Mouse (Mus musculus) lung, postnatal 0 days (tissue): ENCODE measurements around the gene Pld3.

Experiments used
- CTCF ChIP-seq: IDR thresholded peaks from 2 replicates; pipeline ENCODE4 v1.5.1; 2016; ENCODE audit warnings: antibody characterized with exemption, mild to moderate bottlenecking
- EP300 ChIP-seq: IDR thresholded peaks from 2 replicates; pipeline ENCODE4 v1.6.1; 2016; ENCODE audit warnings: antibody characterized with exemption, mild to moderate bottlenecking, control low read depth

DNA sequence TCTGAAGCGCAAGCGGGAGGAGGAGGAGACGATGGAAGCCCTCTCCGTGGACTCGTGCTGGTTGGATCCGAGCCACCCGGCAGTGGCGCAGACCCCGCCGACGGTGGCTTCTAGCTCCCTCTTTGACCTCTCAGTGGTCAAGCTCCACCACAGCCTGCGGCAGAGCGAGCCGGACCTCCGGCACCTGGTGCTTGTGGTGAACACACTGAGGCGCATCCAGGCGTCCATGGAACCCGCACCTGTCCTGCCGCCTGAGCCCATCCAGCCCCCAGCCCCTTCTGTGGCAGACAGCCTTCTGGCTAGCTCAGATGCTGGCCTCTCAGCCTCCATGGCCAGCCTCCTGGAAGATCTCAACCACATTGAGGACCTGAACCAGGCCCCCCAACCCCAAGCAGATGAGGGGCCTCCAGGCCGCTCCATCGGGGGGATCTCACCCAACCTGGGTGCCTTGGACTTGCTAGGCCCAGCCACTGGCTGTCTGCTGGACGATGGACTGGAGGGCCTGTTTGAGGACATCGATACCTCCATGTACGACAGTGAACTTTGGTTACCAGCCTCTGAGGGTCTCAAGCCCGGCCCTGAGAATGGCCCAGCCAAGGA, 63.6 kb downstream of the Pld3 start:
- no peak for TF ChIP-seq CTCF
- TF ChIP-seq EP300, result no peak
